Mouse (Mus musculus) natural killer cell, adult 2 months (primary cell): ENCODE measurements around the gene Gigyf2.

Source experiments
- DNase-seq, 2 experiments: peaks; one replicate each; pipeline ENCODE4 v3.0.0; 2022; ENCODE audit warnings: low spot score in 2 of 2

Gene Gigyf2

DNA sequence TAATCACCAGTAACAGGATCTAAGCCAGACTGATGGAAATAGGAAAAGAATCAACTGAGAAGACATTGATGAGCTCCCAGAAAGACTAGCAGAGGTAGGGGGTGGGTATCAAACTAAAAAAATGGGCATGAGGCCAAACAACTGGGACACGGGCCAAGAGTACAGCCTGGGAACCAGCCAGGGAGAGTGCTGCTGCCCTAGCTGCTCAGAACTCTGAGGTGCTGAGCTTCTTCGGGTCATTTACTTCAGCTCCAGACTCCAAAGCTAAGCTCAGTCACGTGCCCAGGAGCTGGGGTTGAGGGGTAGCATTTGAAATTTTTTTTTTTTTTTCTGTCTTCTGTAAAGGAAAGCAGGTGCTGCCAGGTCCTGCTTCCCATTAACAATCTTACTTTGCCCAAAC lies 10.1 kb upstream of the Gigyf2 start:
- DNase-seq, result no peak

DNA sequence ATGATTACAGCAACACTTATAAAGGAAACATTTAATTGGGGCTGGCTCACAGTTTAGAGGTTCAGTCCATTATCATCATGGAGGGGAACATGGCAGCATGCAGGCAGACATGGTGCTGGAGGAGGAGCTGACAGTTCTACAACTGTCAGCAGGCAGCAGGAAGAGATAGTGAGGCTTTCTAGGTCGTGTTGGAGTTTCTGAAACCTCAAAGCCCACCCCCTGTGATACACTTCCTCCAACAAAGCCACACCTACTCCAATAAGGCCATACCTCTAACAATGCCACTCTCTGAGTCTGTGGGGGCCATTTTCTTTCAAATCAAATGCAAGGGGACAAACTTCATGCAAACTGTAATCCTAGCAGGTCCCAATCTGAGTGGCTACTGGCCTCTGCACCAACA lies 5.7 kb upstream of the Gigyf2 start:
- no peak for DNase-seq

DNA sequence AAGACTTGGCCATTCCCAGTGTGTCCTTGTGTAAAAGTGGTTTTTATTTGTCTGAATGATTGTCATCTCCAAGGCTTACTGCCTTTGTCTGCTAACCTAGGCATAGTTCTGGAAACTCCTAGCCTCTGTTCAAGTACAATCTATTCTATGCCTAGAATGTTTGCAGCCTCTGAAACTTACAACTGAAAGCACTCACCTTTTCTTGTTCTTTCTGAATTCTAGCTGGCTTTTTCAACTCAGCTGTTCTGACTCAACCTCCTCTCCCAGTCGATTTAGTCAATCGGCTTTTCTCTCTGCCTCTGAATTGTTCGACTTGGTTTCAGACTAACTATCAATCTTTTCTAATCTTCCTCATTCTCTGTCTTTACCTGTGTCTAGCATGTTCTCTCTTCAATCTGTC lies 4.0 kb upstream of the Gigyf2 start:
- DNase-seq, result no peak

DNA sequence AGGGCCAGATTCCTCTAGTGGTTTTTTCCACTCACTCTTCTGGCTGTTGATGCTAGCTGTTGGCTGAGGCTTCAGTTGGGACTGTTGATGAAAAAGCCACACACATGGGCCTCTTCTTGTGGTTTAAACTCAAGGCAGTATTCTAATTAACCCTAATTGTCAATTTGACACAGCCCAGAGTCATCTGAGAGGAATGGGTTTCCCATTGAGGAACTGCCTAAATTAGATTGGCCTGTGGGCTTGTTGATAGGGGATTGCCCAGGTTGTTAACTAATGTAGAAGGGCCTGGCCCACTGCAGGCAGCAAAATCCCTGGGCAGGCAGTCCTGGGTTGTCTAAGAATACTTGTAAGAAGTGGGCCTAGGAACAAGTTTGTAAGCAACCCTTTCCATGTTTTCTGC lies 2.1 kb upstream of the Gigyf2 start:
- DNase-seq, result no peak

DNA sequence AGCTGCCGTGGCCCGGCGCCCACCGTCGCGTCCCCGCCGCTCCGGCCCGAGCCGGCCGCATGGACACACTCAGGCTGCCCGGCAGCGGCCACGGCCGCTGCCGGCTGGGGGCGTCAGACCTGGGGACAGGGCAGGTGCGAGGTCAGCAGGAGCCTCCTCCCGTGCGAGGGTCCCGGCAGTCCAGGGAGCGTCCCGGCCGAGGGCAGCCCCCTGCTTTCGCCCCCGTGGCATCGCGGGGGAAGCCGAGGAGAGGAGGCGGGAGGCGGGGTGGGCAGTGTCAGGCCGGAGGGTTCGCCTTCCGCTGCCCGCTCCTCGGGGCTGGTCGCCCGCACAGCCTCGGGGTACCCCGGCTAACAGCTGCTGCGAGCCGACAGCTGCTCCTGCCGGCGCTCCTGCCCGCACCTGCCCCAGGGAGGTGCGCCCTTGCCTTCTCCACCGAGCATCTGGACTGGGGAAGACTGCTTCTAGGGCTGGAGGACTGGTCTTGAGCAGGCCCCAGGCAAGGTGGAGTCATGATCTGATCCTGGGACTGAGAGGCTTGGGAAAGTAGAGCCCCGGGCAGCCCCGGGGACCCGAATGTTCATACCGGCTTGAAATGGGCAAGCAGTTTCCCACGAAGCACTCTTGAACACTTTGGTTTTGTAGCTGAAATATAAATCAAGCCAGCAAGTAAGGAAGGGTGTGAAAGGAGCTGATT lies 515 bp downstream of the Gigyf2 start:
- peak in 1 of 2 experiments; percentile 35 for DNase-seq

DNA sequence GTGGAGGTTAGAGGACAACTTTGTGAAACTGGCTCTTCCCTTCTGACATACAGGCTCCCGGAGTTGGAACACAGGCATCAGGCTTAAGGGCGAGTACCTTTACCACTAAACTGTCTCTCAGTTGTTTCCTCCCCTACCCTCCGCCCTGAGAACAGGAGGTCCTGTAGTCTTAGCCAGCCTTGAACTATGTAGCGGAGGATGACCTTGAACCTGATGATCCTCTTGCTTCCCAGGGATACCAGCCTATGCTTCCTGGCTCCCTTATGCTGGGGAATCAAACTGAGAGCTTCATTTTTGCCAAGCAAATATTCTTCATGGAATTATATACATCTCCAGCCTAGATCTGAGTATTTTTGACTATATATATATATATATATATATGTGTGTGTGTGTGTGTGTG lies 5.0 kb downstream of the Gigyf2 start:
- no peak for DNase-seq

DNA sequence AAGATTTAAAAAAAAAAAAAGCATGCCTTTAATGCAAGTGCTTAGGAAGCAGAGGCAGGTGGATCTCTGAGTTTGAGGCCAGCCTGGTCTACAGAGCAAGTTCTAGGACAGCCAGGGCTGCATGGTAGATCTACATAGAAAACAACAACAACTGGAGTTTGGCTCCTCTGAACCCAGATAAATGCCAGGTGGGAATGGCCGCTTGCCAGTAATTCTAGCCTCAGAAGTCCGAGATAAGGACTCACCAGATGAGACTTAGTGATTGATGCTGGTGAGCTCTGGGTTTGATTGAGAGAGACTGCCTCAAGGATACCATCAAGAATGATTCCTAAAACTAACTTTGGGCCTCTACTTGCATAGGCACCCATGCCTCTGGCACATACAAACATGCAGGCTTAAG lies 23.8 kb downstream of the Gigyf2 start:
- no peak for DNase-seq

DNA sequence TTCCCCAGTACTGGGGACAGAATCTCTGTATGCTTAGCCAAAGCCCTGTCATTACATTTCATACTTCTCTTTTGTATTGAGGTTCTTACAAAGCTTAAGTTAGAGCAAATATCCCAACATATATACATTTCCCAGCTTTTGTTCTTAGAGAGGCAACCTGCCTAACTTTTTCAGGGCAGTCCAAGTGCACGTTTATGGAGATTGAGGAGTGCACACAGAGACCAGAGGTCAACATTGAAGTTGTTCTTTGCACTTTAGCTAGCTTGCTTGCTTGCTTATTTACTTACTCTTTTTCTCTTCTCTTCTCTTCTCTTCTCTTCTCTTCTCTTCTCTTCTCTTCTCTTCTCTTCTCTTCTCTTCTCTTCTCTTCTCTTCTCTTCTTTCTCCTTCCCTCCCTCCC lies 33.5 kb downstream of the Gigyf2 start:
- DNase-seq, result no peak

DNA sequence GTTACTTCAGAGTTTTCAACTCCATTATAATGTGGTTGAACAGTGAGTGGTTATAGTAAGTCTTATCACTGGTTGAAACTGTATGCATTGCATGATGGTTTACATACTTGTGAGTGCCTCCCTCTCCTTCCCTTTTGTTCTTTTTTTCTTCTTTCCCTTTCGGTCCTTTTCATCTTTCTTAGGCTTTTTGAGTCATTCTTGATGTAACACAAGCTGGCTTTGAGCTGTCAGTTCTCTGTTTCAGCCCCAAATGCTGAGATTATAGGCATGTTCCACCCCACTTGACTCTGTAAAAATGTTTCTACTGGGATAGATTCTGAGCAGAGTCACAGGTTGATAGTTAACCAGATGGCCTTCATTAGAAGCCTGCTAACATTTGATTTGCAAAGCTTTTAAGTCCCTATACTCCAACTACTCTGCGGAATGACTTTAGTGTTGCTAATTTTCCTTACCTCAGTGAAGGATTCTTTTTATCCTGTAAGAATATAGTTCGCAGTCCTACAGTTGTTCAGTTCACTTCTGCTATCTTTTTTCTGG lies 51.3 kb downstream of the Gigyf2 start:
- no peak for DNase-seq

DNA sequence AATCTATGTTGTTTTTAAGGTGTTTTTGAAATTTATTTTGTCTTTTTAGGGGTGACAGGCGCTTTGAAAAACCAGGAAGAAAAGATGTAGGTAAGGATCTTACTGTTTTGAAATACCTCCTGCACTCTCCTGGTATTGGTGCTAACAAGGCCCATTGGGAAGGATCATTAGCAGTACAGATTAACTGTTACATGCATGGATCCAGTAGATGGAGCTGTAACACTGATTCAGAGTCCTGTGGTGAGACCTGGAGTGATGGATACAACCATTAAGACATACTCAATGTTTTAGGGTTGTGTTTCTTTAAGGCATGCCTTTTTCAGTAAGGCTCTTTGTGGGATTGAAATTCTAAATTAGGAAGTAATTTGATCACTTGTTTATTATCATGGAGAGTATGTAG lies 53.1 kb downstream of the Gigyf2 start:
- no peak for DNase-seq

DNA sequence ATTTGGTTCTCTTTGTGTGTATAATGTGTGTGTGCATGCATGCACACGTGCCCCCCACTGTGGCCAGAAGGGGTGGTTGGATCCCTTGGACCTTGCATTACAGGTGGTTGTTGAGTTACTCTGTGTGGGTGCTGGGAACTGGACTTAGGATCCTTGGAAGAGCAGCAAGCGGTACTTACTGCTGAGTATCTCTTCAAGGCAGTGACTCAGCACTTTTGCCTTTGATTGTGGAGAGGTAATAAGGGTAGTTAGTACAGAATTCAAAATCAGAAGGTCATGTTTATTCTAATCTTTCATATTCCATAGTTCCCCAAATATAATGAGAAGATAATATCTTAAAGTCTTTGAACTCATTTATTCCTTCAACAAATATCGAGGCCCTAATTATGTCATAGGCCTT lies 54.4 kb downstream of the Gigyf2 start:
- no peak for DNase-seq

DNA sequence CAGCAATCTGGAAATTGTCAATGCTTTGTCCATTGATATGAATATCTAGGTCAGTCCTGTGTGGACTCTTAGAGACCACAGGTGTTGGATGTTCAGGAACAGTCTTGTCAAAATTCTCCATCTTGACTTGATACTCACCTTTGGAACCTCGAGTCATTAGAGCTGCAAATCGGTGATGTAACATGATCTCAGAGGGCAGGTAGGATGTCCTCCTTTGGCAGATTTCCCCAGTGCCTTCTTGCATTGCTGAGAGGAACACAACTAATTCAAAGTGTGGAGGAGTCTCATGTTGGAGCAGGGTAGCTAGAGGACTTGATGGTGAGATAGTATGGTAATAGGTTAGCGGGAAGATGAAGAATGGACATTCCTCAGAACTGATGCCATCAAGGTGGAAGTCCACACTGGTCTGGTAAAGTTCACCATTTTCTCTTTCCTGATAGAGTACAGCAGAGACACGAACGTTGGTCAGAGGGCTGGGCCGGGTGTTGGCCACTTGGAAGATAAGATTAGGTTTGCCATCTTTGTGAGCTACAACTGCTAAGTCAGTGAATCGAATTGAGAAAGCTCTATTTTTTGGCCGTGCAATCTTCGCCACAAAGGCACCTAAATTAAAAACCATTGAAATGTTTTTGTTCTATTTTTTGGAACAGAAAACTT lies 59.8 kb downstream of the Gigyf2 start:
- DNase-seq, result no peak

DNA sequence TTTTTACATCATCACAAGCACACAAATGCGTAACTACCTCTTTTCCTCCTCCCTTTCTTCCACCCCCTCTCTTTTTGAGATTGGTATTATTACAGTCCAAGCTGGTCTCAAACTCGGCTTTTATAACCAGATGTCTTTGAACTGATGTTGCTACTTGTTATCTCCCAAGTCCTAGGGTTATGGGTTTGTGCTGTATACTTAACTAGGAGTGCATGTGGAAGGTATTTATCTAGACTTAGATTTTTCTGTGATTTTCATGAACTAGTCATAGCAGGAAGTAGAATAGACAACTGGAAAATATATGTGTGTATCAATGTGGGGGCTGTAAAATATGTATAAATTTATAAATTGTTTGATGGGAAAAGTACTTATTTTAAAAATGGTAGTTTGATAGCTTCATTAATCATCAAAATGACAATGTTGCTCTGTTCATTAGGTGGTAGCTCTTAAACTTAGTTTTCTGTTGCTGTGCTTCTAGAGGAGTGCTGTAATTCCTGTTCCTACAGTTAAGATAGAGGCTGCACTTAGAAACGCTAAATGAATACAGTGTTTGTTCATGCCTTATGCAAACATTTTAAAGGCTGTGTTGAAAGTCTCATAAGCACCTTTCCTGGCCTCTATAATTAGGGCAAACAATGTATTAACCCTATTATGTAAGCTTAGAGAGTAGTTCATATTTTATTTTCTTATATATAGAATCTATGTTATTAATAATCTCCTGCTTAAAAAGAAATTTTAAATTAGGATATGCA lies 66.8 kb downstream of the Gigyf2 start:
- no peak for DNase-seq

DNA sequence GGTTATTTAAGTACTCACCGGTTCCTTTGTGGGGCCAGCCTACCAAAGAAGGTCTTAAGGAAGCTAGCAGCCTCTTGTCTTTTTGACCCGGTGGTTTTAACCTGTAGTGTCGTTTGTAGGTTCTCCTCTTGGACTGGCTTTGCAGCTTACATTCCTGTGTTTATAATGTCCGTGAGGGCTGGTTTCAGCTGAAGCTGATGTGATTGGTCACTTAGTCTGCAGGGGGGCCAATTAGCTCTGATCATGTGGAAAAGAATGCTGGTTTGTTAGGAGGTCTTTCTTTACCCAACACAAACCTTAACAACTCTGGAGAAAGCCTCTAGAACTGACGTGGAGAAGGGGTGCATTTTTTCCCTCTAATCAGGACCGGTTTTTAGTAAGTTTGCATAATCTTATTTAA lies 67.8 kb downstream of the Gigyf2 start, which contains the start of gene Kcnj13:
Gene Kcnj13 (minus strand): TSS at position 136 of the 400 bp plus-strand sequence.
- no peak for DNase-seq

DNA sequence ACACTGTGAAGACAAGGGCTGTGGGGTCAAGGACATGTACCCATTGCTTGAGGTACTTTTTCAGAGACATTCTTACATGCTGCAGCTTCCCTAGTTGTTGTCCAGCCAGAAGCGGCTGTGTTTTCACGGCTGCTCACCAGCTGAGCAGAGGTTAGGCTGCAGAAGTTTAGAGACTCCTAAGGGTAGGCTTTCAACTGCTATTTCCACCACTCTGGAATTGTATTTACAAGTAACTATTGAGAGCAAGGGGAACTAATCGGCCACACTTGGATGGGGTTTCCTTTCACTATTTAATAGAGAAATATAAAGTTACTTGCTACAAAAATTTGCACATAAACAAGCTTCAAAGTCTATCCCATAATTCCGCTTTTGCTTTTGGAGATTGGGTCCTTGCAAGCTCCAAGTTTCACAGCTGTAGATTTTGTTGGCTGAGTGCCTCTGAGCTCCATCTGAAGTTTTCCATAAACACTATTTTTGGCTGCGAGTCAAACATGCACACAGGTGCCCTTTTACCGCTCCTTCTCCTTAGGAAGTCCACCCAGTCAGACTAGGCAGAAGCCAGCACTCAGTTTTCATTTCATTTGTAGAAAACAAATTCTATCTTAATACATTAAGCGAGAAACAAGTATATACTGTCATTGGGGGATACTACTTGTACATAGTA lies 70.3 kb downstream of the Gigyf2 start:
- DNase-seq, result no peak

DNA sequence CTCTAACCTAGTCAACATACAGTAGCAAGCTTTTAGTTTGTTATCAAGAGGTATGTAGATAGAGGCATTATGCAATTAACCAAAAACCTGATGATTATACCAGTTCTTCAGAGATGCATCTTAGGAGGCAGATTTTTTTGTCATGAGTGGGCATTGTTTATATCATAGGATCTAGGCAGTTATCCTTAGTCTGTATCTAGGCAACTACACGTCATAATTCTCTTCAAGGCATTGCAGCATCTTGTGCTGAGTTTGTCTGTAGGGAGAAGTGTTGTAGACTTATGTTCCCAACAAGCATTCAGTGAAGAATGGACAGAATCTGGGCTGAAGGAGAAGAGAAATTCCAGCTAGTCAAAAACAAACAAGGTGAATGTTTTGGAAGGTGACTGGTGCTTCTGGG lies 77.9 kb downstream of the Gigyf2 start:
- no peak for DNase-seq

DNA sequence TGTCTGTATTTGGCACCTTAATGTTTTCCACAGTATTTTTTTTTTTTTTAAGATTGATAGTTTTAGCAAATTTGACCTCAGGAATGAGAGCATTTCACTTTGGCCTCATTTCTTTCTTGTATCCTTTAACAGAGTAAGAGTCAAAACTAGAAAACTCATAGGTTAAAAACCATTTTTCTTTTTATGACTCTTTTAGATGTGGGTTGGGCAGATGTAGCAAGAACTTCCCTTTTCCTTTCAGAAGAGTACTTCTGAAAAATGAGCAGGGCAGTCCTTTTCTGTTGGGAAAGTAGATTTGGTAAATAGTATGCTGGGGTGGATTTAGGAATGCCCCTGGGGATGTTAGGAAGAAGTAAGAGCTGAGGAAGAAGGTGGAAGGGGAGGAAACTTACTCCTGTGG lies 79.2 kb downstream of the Gigyf2 start:
- DNase-seq, result no peak

DNA sequence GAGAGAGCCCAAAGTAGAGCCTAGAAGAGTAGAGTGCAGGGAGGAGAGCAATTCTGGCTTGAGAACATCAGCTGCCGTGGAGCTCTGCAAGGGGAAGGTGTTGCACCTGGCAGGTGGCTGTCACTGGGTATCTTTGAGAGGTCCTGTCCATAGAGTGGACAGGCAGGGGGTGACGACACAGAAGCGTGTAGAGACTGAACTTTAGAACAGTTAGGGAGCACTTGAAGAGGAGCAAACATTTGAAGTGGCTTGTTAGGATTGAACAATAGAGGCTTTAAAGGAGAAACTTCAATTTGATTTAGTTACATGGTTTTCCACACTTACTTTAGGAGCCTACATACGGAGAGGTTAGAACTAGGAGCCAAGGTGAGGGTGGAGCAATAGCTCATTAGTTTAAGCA lies 82.6 kb downstream of the Gigyf2 start:
- DNase-seq, result no peak

DNA sequence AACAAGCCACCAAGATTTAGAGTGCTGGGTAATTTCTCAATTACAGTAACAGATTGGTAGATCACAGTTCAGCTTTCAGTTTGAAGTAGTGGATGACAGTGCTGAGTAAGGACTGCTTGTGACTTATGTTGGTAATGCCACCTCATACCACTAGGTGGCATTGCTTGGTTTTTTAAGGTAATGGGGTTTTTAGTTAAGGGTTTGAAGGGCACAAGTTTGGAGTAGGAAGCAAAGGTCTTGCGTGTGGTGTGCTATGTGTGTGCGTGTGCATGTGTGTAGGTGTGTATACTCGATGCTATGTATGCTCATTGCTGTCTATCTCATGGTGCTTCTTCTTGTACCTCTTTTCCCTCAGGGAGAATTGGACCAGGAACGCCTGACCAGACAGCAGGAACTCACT lies 91.9 kb downstream of the Gigyf2 start:
- DNase-seq, result peak; percentile 2 to 25

DNA sequence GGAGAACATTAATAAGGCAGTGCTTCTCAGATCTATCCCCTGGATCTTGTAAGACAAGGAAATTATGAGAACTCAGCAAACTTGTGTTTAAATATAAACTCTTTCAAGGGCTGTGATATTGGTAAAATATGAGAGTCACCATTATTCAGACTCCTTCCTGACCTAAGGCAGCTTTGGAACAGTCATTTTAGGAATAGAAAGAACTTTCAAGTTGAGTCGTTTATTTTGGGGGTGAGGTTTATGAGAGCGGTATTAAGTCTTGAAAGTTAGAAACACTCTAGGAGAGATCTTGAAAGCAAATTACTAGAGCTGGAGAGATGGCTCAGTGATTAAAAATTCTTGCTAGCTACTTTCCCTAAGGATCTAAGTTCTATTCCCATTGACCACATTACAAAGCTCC lies 108.3 kb downstream of the Gigyf2 start:
- no peak for DNase-seq

DNA sequence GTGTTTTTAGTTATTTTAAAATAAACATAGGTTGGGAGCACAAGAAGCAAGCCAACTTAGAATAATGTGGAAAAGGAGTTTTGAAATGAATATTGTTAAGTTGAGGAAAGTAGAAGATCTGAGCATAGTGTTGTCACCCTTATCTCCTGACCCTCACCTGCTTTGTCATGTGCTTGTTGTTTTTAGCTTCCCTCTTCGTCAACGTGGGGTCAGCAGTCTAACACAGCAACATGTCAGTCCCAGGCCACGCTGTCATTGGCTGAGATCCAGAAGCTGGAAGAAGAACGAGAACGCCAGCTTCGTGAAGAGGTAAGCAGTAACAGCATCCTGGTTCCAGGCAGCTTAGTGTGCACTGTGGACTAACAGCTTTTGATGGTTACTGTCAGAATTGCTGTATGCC lies 109.8 kb downstream of the Gigyf2 start:
- no peak for DNase-seq
